Mouse (Mus musculus) left cerebral cortex, adult 2 months (tissue): ENCODE measurements around the gene Mrpl42. TPM values are rescaled to one million over a fixed set of nuclear protein-coding genes. Genes with fewer than 3 reads are reported as not detected.
"Not testable (repeated sequence)": the region's sequence is repeated elsewhere in the genome, so short reads cannot be mapped to it uniquely, and the experiment has no call there.

ENCODE experiments used
- DNase-seq, 2 experiments: peaks; one replicate each; pipeline ENCODE4 v3.0.0; 2021 to 2022; ENCODE audit warnings: low spot score in 2 of 2, mixed read lengths in 1 of 2; ENCODE audit errors: extremely low spot score in 1 of 2
- H3K27ac ChIP-seq: fragments of 200-600 bp; 2 replicates; pipeline ENCODE4 v1.8.1; 2022
- H3K4me3 ChIP-seq: fragments of 200-600 bp; 2 replicates; pipeline ENCODE4 v1.8.1; 2022
- CTCF ChIP-seq: fragments of 200-600 bp; IDR thresholded peaks from 2 replicates; pipeline ENCODE4 v1.8.1; 2022; ENCODE audit warnings: antibody characterized with exemption, mild to moderate bottlenecking, moderate library complexity
- intact Hi-C: fragments of 180-260 bp; cut with DNase I; formaldehyde crosslinking; loops from one replicate; pipeline ENCODE4 v1.15.1; 2025
- long read RNA-seq, 2 experiments: library from polyadenylated mRNA; stranded (forward); transcript quantifications; one replicate each; pipeline ENCODE4 v2.0.0; 2021; ENCODE audit warnings: borderline mapping rate in 2 of 2
- total RNA-seq, 2 experiments: library from RNA; stranded (reverse); gene quantifications; 2 replicates each; pipeline ENCODE4 v1.2.3; 2021

The Mrpl42 gene
- total RNA-seq = 10 to 100 TPM; 69.0 to 71.2 TPM
- long read RNA-seq, experiment 1, transcript Mrpl42-203 (6 exons, 661 nt) = major isoform, 62 of 77 reads
- long read RNA-seq, experiment 1, partial matches to known transcripts = 3 of 77 reads
- long read RNA-seq, experiment 1, other reads (novel, unspliced or antisense) = 11 of 77 reads
- long read RNA-seq, experiment 2, transcript Mrpl42-203 (6 exons, 661 nt) = major isoform, 32 of 43 reads
- long read RNA-seq, experiment 2, partial matches to known transcripts = 2 of 43 reads
- long read RNA-seq, experiment 2, other reads (novel, unspliced or antisense) = 9 of 43 reads

DNA sequence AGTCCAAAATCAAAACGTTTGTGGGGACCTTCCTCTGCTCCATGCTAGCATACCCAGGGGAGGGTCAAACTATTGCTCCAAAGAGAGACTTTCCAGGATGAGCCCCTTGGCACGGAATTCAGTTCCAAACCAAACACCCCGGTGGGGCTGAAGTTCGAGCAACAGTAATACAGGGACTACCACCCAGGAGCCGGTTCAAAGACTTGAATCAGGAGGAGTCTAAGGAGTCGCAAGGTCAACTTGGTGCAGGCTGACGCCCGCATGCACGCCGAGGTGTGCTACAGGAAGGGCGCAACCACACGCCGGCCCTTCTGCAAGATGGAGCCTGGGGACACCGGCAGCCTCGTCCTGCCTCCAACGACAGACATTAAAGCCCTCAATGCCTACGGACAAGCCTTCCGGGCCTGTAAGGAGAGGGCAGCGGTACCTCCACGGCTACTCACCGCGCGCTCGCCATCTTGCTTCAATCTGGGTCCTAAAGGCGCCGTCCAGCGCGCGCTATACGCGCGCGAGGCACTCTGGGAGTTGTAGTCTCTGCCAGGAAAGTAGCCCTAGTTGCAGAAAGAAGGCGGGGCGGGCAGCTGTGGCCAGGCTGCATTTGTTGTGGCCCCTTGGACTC lies at the start of gene Mrpl42:
Mrpl42 (minus strand) TSS at position 478 of the 619 bp plus-strand sequence.
- intact Hi-C loops = loop anchor here (1.0 kb wide), 1 partner anchor 13 kb away; no protein-coding TSS in a partner anchor
- Histone ChIP-seq H3K4me3 (peak within 1 kb of the TSS; percentile 71), H3K27ac (peak within 1 kb of the TSS; percentile 93)
- peak; percentile 82 to 85 for DNase-seq
- no peak for TF ChIP-seq CTCF

DNA sequence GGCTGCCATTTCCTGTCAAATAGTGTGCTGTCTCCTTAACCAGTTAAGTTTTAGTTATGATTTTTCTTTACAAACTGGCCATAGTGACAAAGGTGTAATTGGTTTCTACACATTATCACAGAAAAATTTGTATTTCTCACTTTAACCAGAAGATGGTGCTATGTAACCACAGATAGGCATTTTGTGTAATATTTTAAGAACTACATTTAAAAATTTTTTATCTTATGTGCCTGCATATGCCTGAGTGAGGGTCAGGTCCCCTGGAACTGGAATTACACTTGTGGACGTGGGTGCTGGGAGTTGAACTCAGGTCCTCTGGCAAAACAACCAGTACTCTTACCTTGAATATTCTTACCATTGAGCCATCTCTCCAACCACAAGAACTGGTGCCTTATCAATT lies 48.8 kb upstream of the Mrpl42 start:
- DNase-seq = no peak
- Histone ChIP-seq H3K4me3 (no peak overlapping the region), H3K27ac (no peak overlapping the region)
- intact Hi-C loops = loop anchor here (1.0 to 5.0 kb wide), 2 partner anchors 344 to 482 kb away; no protein-coding TSS in a partner anchor
- TF ChIP-seq CTCF = peak; percentile 78

DNA sequence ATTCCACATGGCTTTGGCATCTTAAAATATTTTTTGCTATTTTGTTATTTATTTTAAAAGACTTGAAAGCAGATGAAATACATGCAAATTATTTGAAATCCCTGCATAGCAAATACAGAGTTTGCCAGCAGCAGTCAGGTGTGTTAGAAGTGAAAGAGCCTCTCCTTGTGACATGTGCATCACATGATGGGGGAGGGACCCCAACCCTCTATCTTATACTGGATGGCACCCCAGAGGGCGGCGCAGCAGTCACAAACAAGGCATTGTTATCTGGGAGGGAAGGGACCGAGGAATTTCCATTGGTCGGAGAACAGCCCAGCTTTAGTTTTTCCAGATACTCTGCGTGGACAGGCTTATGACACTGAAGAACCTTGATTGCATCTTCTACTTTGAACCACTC lies 47.3 kb upstream of the Mrpl42 start:
- DNase-seq, H3K27ac ChIP-seq, intact Hi-C loops, H3K4me3 ChIP-seq: not testable (repeated sequence)

DNA sequence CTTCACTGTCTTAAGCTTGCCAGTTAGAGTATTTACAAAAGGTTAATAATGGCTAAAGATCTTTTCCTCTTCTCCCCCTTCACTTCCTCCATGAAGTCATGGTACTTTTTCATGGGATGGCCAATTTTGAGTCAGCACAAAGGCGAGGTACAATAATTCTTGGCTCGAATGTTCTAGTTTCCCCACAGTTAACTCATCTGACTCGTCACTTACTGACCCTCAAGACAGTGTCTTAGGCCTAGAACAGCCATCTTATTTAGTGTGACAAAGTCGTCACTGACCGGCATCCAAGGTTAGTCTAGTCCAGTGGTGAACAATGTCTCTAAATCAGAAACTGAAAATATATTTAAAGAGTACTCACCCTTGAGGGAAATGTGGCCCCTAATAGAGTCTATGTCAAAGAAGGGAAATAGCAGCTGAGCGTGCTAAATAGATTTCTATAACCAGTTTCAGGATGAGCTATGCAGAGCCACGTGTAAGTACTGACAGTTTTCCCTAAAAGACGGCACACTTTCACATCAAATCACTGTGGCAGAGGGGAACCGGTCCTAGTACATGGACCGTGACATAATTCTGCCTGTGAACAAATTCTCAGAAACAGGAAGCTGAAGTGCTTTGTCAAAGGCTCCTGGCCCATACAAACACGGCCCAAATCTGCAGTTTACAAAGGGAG lies 46.5 kb upstream of the Mrpl42 start:
- DNase-seq = no peak
- Histone ChIP-seq H3K27ac (no peak overlapping the region), H3K4me3 (no peak overlapping the region)
- intact Hi-C loops = no loop called here
- TF ChIP-seq CTCF = no peak

DNA sequence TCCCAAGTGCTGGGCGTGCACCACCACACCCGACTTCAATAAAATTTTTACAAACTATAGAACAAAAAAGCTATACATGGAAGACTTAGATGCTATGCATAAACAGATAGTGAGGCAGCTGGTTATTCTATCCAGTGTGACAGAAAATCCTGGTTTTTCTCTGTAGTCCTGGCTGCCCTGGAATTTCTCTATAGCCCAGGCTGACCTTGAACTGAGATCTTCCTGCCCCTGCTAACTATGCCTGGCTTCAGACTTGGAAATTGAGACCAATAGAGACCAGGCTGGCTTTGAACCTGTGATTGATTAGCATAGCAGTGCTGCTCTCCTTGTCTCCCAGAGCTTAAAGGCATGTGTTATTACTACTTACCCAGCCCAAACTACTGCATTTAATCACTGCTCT lies 44.4 kb upstream of the Mrpl42 start:
- TF ChIP-seq CTCF = no peak
- H3K4me3 ChIP-seq = no peak overlapping the region
- no peak overlapping the region for H3K27ac ChIP-seq
- DNase-seq = no peak
- intact Hi-C loops = no loop called here

DNA sequence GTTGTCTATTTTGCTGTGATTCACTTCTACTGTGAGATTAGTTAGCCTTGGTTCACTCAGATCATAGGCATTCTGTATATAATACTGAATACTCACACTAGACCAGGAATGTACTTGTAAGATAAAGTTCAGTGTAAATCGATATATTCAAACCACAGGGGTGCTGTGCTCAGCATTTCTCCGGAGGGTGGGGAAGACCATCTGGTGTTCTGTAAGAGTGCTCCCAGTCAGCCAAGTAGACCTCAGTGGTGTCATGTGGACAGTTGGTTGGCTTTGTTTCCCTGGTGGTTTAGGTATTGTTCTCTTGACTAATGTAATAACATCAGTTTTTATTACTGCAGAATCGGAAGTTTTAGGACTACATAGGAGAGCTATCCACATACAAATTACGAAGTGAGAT lies 43.3 kb upstream of the Mrpl42 start:
- no peak for TF ChIP-seq CTCF
- intact Hi-C loops = no loop called here
- DNase-seq = no peak
- Histone ChIP-seq H3K27ac (no peak overlapping the region), H3K4me3 (no peak overlapping the region)

DNA sequence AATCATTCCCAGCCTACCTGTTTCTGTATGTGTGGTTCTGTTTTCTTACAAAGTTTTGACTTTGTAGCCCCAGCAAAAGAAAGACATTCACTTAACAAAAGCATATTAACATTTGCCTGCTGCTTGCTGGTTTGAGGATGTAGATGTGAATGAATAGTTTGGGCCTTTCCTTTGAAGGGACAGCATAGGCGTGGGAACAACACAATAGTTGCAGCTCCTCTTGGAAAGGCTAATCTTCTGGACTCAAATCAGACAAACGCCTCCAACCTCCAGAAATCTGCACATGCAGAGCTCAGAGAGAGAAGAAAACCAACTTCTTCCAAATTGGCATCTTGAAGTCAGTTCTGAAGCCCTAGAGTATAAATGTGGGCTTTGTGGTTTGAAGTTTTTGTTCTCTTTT lies 42.9 kb upstream of the Mrpl42 start:
- Histone ChIP-seq H3K4me3 (no peak overlapping the region), H3K27ac (no peak overlapping the region)
- TF ChIP-seq CTCF = no peak
- no peak for DNase-seq
- intact Hi-C loops = no loop called here

DNA sequence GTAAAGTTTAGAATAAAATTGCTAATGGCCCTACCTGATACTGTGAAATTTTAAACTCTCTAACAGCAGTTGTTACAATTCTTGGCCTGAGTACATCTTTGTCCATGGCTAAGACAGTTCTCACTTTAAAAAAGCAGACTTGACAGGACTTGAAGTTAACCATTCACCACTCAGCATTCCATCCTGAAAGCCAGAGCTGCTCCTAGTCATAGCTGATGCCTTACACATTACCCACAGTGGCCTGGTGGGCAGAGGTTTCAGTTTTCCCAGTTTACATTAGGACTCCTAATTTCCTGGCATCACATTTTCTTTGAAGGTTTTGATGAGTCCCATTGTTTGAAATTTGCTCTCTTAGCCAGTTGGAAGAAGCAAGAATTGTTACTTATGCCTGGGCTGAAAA lies 42.3 kb upstream of the Mrpl42 start:
- Histone ChIP-seq H3K27ac (peak overlapping the region; percentile 17; the same call in 1 of the 2 replicates), H3K4me3 (no peak overlapping the region)
- no peak for DNase-seq
- no peak for TF ChIP-seq CTCF
- intact Hi-C loops = no loop called here

DNA sequence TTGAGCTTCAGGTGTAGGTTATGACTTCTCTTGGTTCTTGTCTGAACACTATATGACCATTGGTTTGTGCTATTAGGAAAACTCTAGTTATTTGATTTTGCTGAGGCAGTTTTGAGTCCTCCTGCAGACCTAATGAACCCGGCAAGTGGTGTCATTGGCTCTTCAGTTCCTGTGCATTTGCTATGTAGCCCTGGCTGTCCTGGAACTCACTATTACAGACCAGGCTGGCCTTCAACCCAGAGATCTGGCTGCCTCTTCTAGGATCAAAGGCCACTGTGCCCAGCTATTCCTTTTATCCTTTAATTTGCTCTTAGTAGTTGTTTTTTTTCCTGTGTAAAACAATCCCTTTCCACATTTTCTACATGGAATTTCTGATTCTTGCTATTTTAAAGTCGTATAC lies 41.6 kb upstream of the Mrpl42 start:
- TF ChIP-seq CTCF = no peak
- no peak for DNase-seq
- no peak overlapping the region for H3K4me3 ChIP-seq
- no peak overlapping the region for H3K27ac ChIP-seq
- intact Hi-C loops = no loop called here

DNA sequence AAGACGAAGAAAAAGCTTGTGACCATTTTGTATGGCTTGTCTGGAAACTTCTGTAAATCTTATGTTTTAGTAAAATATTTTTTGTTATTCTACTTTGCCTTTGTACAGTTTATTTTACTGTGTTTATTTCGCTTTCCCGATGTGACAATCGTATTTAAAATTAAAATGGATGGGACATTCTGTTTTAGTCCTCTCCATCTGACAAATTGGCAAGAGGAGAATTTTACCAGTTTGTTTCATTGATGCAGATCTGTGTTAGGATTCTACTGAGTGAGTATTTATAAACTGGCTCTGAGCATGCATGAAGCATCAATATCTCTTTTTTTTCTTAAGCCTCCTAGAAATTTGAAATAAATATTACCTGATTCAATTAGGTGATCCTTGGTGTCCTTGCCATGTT lies 41.2 kb upstream of the Mrpl42 start:
- no peak for DNase-seq
- Histone ChIP-seq H3K27ac (no peak overlapping the region), H3K4me3 (no peak overlapping the region)
- intact Hi-C loops = no loop called here
- no peak for TF ChIP-seq CTCF

DNA sequence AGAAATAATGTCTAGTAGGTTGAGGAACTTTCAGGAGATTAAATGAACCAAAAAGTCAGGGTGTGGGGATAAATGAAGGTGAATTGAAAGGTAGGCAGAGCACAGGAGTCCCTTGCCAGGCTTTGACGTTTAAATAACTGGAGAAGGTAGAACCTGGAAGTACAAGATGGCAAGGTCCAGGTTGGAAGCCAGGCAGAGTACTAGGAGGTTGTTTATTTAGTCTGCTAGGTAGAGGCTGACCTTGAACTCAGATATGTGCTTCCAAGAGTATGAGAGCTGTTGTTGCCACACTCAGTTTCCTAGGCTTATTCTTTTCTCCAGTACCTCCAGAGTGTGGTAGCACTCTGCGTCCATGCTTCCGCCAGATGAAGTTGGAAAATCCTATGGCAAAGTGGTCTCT lies 38.1 kb upstream of the Mrpl42 start:
- no peak for DNase-seq
- H3K27ac ChIP-seq = no peak overlapping the region
- no peak overlapping the region for H3K4me3 ChIP-seq
- no peak for TF ChIP-seq CTCF
- intact Hi-C loops = no loop called here

DNA sequence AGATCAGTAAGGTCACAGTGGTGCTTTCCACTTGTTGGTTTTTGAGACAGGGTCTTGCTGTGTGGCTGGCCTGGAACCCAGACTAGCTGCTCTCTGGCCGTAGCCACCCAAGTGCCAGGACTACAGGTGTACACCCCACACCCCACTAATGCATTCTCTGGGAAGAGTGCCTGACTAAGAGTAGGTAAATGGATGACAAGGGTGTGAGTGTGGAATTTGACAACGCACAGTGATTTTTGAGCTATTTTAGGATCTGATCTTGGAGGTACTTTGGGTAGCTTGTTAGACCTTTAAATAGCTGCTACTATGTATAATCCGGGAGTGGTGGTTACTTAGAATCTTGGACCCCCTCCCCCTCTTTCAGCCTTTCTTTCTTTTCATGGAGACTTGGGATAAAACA lies 37.5 kb upstream of the Mrpl42 start:
- TF ChIP-seq CTCF = no peak
- H3K4me3 ChIP-seq = no peak overlapping the region
- no peak for DNase-seq
- intact Hi-C loops = no loop called here
- H3K27ac ChIP-seq = no peak overlapping the region

DNA sequence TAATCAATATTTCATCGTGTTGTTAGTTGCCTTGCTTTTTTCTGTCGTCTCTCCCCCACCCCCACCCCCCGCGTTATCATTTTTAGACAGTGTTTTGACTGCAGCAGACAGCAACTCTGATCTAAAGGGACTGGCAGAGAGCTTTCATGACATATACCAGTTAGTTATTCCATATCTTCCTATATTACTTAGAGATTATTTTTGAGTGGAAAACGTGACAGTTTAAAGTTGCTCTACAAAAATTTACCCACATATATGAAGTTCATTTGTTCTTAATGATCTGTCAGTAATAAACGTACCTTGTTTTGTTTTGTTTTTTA lies 34.4 kb upstream of the Mrpl42 start:
- no peak overlapping the region for H3K27ac ChIP-seq

More for the DNA sequence above, 34.4 kb upstream of the Mrpl42 start:
- DNase-seq = no peak
- H3K4me3 ChIP-seq = no peak overlapping the region
- intact Hi-C loops = no loop called here
- TF ChIP-seq CTCF = no peak
